In the genomic region with DNA sequence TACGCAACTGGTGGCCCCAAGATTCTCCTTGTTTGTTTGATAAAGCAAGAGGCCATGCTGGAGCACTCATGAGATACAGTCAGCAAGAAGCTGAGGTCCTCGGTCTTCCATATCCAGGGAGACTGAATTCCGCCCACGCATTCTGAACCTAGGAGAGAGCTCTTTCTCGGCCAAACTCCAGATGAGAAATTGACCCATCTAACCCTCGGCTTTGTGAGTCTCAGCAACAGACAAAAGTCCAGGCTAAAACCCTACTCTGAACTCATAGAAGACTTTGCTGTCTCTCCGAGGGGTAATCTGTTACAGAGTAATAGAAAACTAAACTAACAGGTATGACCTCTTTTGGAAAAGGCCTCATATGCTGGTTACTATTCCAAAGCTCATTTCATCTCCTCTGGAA, we compare ENCODE assay signal across 20 mouse cellular contexts.
"Had no signal": no experiment of that assay in that cellular context is flagged by ENCODE, and none has a peak within 500 bp of the region (broad histone marks: within the 10 kb centered on the region; RNA-seq: fewer than 3 reads in every experiment).

No protein-coding gene starts in this region.

- H3K9ac ChIP-seq: liver, embryonic 15.5 days; lung, embryonic 15.5 days; midbrain, embryonic 13.5 days; neural tube, embryonic 13.5 days; stomach, embryonic 15.5 days had no signal

- H3K27ac ChIP-seq: layer of hippocampus, adult 2 months; liver, embryonic 15.5 days; lung, embryonic 15.5 days; midbrain, embryonic 10.5 days; midbrain, embryonic 13.5 days; neural tube, embryonic 13.5 days; stomach, embryonic 15.5 days had no signal

- H3K27me3 ChIP-seq: lung, embryonic 15.5 days; neural tube, embryonic 13.5 days; stomach, embryonic 15.5 days had no signal

- H3K36me3 ChIP-seq: liver, embryonic 15.5 days; lung, embryonic 15.5 days; midbrain, embryonic 10.5 days; midbrain, embryonic 13.5 days; neural tube, embryonic 13.5 days; stomach, embryonic 15.5 days had no signal

- DNase-seq: layer of hippocampus, adult 9-11 months; lung, adult 18-20 months; lung, postnatal 10 days; lung, postnatal 36 days; retina, postnatal 1 day; right cerebral cortex, postnatal 25 days; spleen, adult 18-20 months; thymus, postnatal 25 days had no signal

- H3K4me2 ChIP-seq: liver, embryonic 11.5 days; liver, embryonic 15.5 days; lung, embryonic 15.5 days; midbrain, embryonic 13.5 days; stomach, embryonic 15.5 days had no signal

- ATAC-seq: intestine, postnatal 0 days; midbrain, embryonic 13.5 days; midbrain, embryonic 16.5 days had no signal

- H3K9me3 ChIP-seq: liver, embryonic 15.5 days; lung, embryonic 15.5 days; megakaryocyte, embryonic 14.5 days; midbrain, embryonic 10.5 days; midbrain, embryonic 13.5 days; neural tube, embryonic 13.5 days; stomach, embryonic 15.5 days had no signal

- H3K4me3 ChIP-seq: layer of hippocampus, adult 2 months; liver, embryonic 15.5 days; lung, embryonic 15.5 days; megakaryocyte, embryonic 14.5 days; midbrain, embryonic 10.5 days; midbrain, embryonic 13.5 days; myocyte; neural tube, embryonic 13.5 days; stomach, embryonic 15.5 days had no signal
